Mouse (Mus musculus) left cerebral cortex, postnatal 36 days (tissue): ENCODE data around the gene Gm44790. TPM values are rescaled to one million over a fixed set of nuclear protein-coding genes. Genes with fewer than 3 reads are reported as not detected.

Experiments
- DNase-seq, 2 experiments: peaks; one replicate each; pipeline ENCODE4 v3.0.0; 2021 to 2022; ENCODE audit warnings: low spot score in 2 of 2, mixed read lengths in 1 of 2
- intact Hi-C: fragments of 180-260 bp; cut with DNase I; formaldehyde crosslinking; loops from one replicate; pipeline ENCODE4 v1.15.1; 2025
- total RNA-seq, 2 experiments: library from RNA; stranded (reverse); gene quantifications; 2 replicates each; pipeline ENCODE4 v1.2.3; 2021

Gm44790 gene
- total RNA-seq, 2 experiments from 2014 or later: not detected

- intact Hi-C loops: no loop called here
- DNase-seq: no peak
Observed at GRCm38 (mm10) chr6:86493469-86494263, 67.2 kb downstream of the Gm44790 start.

DNA sequence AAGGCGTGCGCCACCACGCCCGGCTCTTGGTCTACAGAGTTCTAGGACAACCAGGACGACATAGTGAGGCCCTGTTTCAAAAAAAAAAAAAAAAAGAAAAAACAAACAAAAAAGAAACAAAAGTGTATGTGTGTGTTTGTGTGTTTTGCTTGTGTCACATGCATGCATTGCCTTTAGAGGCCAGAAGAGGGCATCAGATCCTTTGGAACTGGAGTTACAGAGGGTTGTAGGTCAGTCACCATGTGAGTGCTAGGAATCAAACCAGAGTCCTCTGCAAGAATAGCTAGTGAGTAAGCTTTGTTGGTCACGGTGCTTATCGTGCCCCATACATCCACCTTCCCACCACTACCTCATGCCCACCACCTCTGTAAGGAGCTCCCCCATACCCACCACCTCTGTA is 68.3 kb downstream of the Gm44790 start:
- intact Hi-C loops: no loop called here
- no peak for DNase-seq

Other genes starting within 250 kb of the Gm44790 start
- 10 to 100 TPM; 16.4 TPM for gene Tgfa, start 231.4 kb upstream of the Gm44790 start, total RNA-seq
- 10 to 100 TPM; 23.3 to 25.2 TPM for gene Fam136a, start 61.0 kb upstream of the Gm44790 start, total RNA-seq
- gene Snrpg, start 55.4 kb upstream of the Gm44790 start, total RNA-seq: 10 to 100 TPM; 55.8 to 66.0 TPM
- 100 to 1,000 TPM; 106 to 124 TPM for gene Pcyox1, start 29.5 kb upstream of the Gm44790 start, total RNA-seq
- gene Tia1, start 22.4 kb upstream of the Gm44790 start, total RNA-seq: 100 to 1,000 TPM in 1 of 2 experiments, 10 to 100 TPM in 1; 76.1 to 145 TPM
- gene C87436, start 11.7 kb downstream of the Gm44790 start, total RNA-seq: 10 to 100 TPM; 21.5 to 22.0 TPM
- 100 to 1,000 TPM; 179 to 192 TPM for gene Pcbp1, start 99.7 kb downstream of the Gm44790 start, total RNA-seq
- 1 to 10 TPM in 1 of 2 experiments, under 1 TPM in 1; 0.86 to 2.4 TPM for gene Asprv1, start 201.5 kb downstream of the Gm44790 start, total RNA-seq
- 10 to 100 TPM; 24.5 to 25.9 TPM for gene Mxd1, start 242.5 kb downstream of the Gm44790 start, total RNA-seq